Mouse (Mus musculus): ENCODE results near the gene Hoxb4.

GRCm38 (mm10) chr11:96271541-96272011, 46.5 kb upstream of the Hoxb4 start:
- TF ChIP-seq SMC3 (IDR thresholded peaks at IDR 0.05; ENCODE audit: low read depth, low read length) = no peak
- no peak for TF ChIP-seq EP300 (IDR thresholded peaks at IDR 0.05; ENCODE audit: low read length)
- no peak for TF ChIP-seq MAX (IDR thresholded peaks at IDR 0.05; ENCODE audit: low read length)
- no peak for TF ChIP-seq MEF2A (IDR thresholded peaks at IDR 0.05; ENCODE audit: borderline replicate concordance, low read depth, low read length)
- no peak for TF ChIP-seq NRF1 (IDR thresholded peaks at IDR 0.05; ENCODE audit: low read depth, low read length)
